Mouse (Mus musculus): ENCODE data around the gene Ern2. TPM values are rescaled to one million over a fixed set of nuclear protein-coding genes. Genes with fewer than 3 reads are reported as not detected.

Gene Ern2
- total and polyA plus RNA-seq, 3 experiments: not detected

DNA sequence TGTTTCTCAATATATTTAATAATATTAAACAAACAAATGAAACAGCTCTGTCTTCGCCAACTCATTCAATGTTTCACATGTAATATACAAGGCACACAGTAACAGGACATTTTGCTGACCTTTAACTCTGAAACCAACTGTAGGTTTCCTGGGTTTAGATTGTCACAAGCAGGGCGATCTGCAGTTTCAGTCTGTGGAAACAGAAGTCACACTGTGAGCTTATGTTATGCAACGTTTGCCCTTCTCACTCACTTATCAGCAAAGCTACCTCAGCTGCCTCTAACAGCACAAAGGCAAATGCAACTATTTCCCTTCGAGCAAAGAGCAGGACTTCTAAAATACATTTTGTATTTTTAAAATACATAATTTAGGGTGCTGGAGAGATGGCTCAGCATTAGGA, 62.5 kb downstream of the Ern2 start:
- H3K9me3 ChIP-seq (replicated peaks; ENCODE audit: insufficient read depth, low read length): no peaks in the 10 kb centered on the region
- TF ChIP-seq CHD2 (IDR thresholded peaks at IDR 0.05; ENCODE audit: low read length) (no peak), EP300 (IDR thresholded peaks at IDR 0.05; ENCODE audit: low read depth in 1 of 2, low read length in 2 of 2) (no peak), NELFE (IDR thresholded peaks at IDR 0.05; ENCODE audit: low read depth, low read length) (no peak), MYC (IDR thresholded peaks at IDR 0.05; ENCODE audit: low read depth, low read length) (no peak), NRF1 (IDR thresholded peaks at IDR 0.05; ENCODE audit: insufficient read depth, low read depth, low read length, poor library complexity, severe bottlenecking) (no peak), HCFC1 (IDR thresholded peaks at IDR 0.05; ENCODE audit: low read depth, low read length) (no peak), RAD21 (IDR thresholded peaks at IDR 0.05; ENCODE audit: low read depth, low read length) (no peak), MEF2A (IDR thresholded peaks at IDR 0.05; ENCODE audit: extremely low read depth, insufficient replicate concordance, low read depth, low read length, poor library complexity, severe bottlenecking) (no peak), CTCF (IDR thresholded peaks at IDR 0.05 in 2 of 3, conservative IDR thresholded peaks at IDR 0.05 in 1 of 3; ENCODE audit: control insufficient read depth in 1 of 3, insufficient read depth in 1 of 3, low read depth in 2 of 3, low read length in 3 of 3, poor library complexity in 1 of 3, severe bottlenecking in 1 of 3) (no peak), TAL1 (IDR thresholded peaks at IDR 0.05; ENCODE audit: low read length) (no peak), POLR2AphosphoS2 (IDR thresholded peaks at IDR 0.05; ENCODE audit: low read length) (no peak), GATA1 (IDR thresholded peaks at IDR 0.05; ENCODE audit: low read depth, low read length) (no peak), TBP (IDR thresholded peaks at IDR 0.05; ENCODE audit: low read depth, low read length) (no peak), TCF12 (IDR thresholded peaks at IDR 0.05; ENCODE audit: low read depth, low read length) (no peak), USF2 (IDR thresholded peaks at IDR 0.05; ENCODE audit: borderline replicate concordance in 1 of 2, insufficient read depth in 1 of 2, low read depth in 1 of 2, low read length in 2 of 2) (no peak), MYB (IDR thresholded peaks at IDR 0.05; ENCODE audit: low read depth, low read length) (no peak), SMC3 (IDR thresholded peaks at IDR 0.05; ENCODE audit: low read depth, low read length) (no peak), KAT2A (conservative IDR thresholded peaks at IDR 0.05; ENCODE audit: low read depth, low read length) (no peak), MAZ (IDR thresholded peaks at IDR 0.05; ENCODE audit: low read depth, low read length) (no peak), ETS1 (IDR thresholded peaks at IDR 0.05; ENCODE audit: low read depth, low read length) (no peak)
- H3K36me3 ChIP-seq (ENCODE audit: control insufficient read depth in 1 of 2, insufficient read depth in 2 of 2, low read length in 2 of 2): peaks cover 0 to 32% of the 10 kb centered on the region in 2 experiments; a peak in 2 of 4 replicates
- H3K9ac ChIP-seq (ENCODE audit: control insufficient read depth, low read depth, low read length, poor library complexity, severe bottlenecking): no peak overlapping the region
- H3K27me3 ChIP-seq (ENCODE audit: control insufficient read depth in 1 of 2, insufficient read depth in 2 of 2, low read length in 2 of 2): no peaks in the 10 kb centered on the region
- H3K27ac ChIP-seq (ENCODE audit: control insufficient read depth, low read depth, low read length): no peak overlapping the region
- no peaks in the 10 kb centered on the region for H3K79me2 ChIP-seq (ENCODE audit: control insufficient read depth, insufficient read depth, low read length, poor library complexity)
- no peaks in the 10 kb centered on the region for H3K4me1 ChIP-seq (ENCODE audit: control insufficient read depth in 1 of 2, insufficient read depth in 2 of 2, low read length in 2 of 2)
- no peak for DNase-seq (ENCODE audit: low read depth, low spot score)
- H3K4me3 ChIP-seq (ENCODE audit: control insufficient read depth in 1 of 2, insufficient read depth in 1 of 2, low read depth in 2 of 2, low read length in 2 of 2): no peak overlapping the region

Other genes with a start within 250 kb of the Ern2 start
- 17.1 and 17.7 TPM in 2 replicates for gene Cog7, start 204.5 kb downstream of the Ern2 start, total RNA-seq (2012; rRNA removed)
- 10 to 100 TPM in 1 of 2 experiments, not detected in 1; 21.2 TPM for gene Cog7, start 204.5 kb downstream of the Ern2 start, polyA plus RNA-seq (2012; ENCODE audit: insufficient read depth in 1 of 2, insufficient read length in 2 of 2, low read depth in 1 of 2, low replicate concordance in 2 of 2, missing spikeins in 1 of 2)
- 30.1 and 35.2 TPM in 2 replicates for gene Gga2, start 165.0 kb downstream of the Ern2 start, total RNA-seq (2012; rRNA removed)
- gene Gga2, start 165.0 kb downstream of the Ern2 start, polyA plus RNA-seq (2012; ENCODE audit: insufficient read depth in 1 of 2, insufficient read length in 2 of 2, low read depth in 1 of 2, low replicate concordance in 2 of 2, missing spikeins in 1 of 2): 10 to 100 TPM; 29.5 to 95.3 TPM
- 29.2 and 31.2 TPM in 2 replicates for gene Ubfd1, start 119.0 kb downstream of the Ern2 start, total RNA-seq (2012; rRNA removed)
- gene Ubfd1, start 119.0 kb downstream of the Ern2 start, polyA plus RNA-seq (2012; ENCODE audit: insufficient read depth in 1 of 2, insufficient read length in 2 of 2, low read depth in 1 of 2, low replicate concordance in 2 of 2, missing spikeins in 1 of 2): 10 to 100 TPM in 1 of 2 experiments, not detected in 1; 33.8 TPM
- 8.8 and 9.9 TPM in 2 replicates for gene Ears2, start 118.9 kb downstream of the Ern2 start, total RNA-seq (2012; rRNA removed)
- 10 to 100 TPM in 1 of 2 experiments, not detected in 1; 12.8 TPM for gene Ears2, start 118.9 kb downstream of the Ern2 start, polyA plus RNA-seq (2012; ENCODE audit: insufficient read depth in 1 of 2, insufficient read length in 2 of 2, low read depth in 1 of 2, low replicate concordance in 2 of 2, missing spikeins in 1 of 2)
- gene Ndufab1, start 84.3 kb downstream of the Ern2 start, total RNA-seq (2012; rRNA removed): 161 and 172 TPM in 2 replicates
- gene Ndufab1, start 84.3 kb downstream of the Ern2 start, polyA plus RNA-seq (2012; ENCODE audit: insufficient read depth in 1 of 2, insufficient read length in 2 of 2, low read depth in 1 of 2, low replicate concordance in 2 of 2, missing spikeins in 1 of 2): 100 to 1,000 TPM; 119 to 452 TPM
- 16.1 and 20.8 TPM in 2 replicates for gene Palb2, start 53.2 kb downstream of the Ern2 start, total RNA-seq (2012; rRNA removed)
- 10 to 100 TPM in 1 of 2 experiments, not detected in 1; 17.7 TPM for gene Palb2, start 53.2 kb downstream of the Ern2 start, polyA plus RNA-seq (2012; ENCODE audit: insufficient read depth in 1 of 2, insufficient read length in 2 of 2, low read depth in 1 of 2, low replicate concordance in 2 of 2, missing spikeins in 1 of 2)
- 46.6 and 54.2 TPM in 2 replicates for gene Dctn5, start 53.2 kb downstream of the Ern2 start, total RNA-seq (2012; rRNA removed)
- 100 to 1,000 TPM in 1 of 2 experiments, 10 to 100 TPM in 1; 71.3 to 203 TPM for gene Dctn5, start 53.2 kb downstream of the Ern2 start, polyA plus RNA-seq (2012; ENCODE audit: insufficient read depth in 1 of 2, insufficient read length in 2 of 2, low read depth in 1 of 2, low replicate concordance in 2 of 2, missing spikeins in 1 of 2)
- 46.7 and 67.8 TPM in 2 replicates for gene Plk1, start 26.8 kb downstream of the Ern2 start, total RNA-seq (2012; rRNA removed)
- gene Plk1, start 26.8 kb downstream of the Ern2 start, polyA plus RNA-seq (2012; ENCODE audit: insufficient read depth in 1 of 2, insufficient read length in 2 of 2, low read depth in 1 of 2, low replicate concordance in 2 of 2, missing spikeins in 1 of 2): 100 to 1,000 TPM; 157 to 244 TPM
- not detected in 2 replicates for gene Chp2, start 33.3 kb upstream of the Ern2 start, total RNA-seq (2012; rRNA removed)
- not detected for gene Chp2, start 33.3 kb upstream of the Ern2 start, polyA plus RNA-seq (2012; ENCODE audit: insufficient read depth in 1 of 2, insufficient read length in 2 of 2, low read depth in 1 of 2, low replicate concordance in 2 of 2, missing spikeins in 1 of 2)
- gene Prkcb, start 102.5 kb upstream of the Ern2 start, total RNA-seq (2012; rRNA removed): not detected in 2 replicates
- gene Prkcb, start 102.5 kb upstream of the Ern2 start, polyA plus RNA-seq (2012; ENCODE audit: insufficient read depth in 1 of 2, insufficient read length in 2 of 2, low read depth in 1 of 2, low replicate concordance in 2 of 2, missing spikeins in 1 of 2): not detected